Mouse (Mus musculus) urinary bladder, postnatal 10 days (tissue): ENCODE measurements at regions not wholly inside any gene's neighbourhood (a gene's known extent, or its start where the extent isn't known, plus 50 kb on each side); places are given as distances from the start of the nearest gene placed in this dataset.

Source experiments
- DNase-seq: peaks from one replicate; pipeline ENCODE4 v3.0.0; 2022; ENCODE audit warnings: low spot score

DNA sequence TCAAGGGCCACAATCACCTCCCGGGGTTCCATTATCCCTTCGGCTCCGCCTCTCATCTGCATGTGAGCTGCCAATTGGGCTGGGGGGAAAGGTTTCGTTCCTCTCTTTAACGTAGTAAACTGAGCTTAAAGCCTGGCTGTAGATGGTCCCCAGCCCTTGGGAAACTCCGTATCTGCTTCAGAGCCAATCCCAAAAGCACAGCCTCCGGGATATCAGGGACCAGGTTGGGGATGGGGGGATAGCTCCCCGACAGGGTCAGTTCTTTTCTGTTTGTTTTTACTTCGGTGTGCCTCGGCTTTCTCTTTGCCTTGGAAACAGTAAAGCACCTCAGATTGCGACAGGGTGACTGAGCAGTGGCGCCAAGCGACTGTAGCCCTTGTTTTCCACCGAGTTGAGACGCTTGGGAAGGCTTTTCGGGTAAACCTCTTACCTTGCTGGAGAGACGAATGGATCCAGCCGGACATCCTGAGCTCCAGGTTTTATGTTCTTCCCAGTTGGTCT lies 64.5 kb downstream of the Tfap2c start:
- DNase-seq: no peak

DNA sequence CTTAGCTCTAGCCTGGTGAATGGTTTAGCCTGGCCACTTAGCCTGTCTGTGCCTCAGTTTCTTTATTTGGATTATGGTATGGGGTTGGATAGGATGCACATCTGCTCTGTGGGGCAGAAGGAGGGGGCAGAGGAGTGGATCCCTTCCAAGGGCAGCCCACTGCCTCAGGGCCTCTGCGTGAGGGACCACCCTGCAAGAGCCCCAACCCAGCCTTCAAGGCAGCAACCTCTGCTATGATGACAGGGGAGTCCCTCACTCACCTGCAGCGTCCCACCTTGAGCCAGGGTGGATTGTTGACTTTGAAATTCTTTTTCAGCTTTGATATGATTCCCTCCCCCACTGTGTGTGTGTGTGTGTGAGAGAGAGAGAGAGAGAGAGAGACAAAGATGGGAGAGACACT lies 65.8 kb downstream of the Tfap2c start:
- DNase-seq: no peak

DNA sequence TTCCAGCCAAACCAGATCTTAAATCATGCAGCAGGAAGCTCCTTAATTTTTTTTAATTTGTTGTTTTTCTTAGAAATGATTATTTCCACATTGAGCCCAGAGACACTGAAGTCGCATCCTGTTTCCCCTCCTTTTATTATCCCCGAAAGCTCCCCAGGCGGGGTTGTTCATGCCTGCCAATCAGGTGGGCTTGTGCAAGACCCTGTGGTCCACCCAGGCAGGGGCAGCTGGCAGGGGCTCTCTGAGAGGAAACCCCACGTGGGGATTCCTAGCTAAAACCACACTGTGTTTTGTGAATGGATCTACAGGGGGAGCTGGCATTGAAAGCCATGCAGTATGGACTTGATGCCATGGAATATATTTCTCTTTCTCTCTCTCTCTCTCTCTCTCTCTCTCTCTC lies 66.2 kb downstream of the Tfap2c start:
- no peak for DNase-seq

DNA sequence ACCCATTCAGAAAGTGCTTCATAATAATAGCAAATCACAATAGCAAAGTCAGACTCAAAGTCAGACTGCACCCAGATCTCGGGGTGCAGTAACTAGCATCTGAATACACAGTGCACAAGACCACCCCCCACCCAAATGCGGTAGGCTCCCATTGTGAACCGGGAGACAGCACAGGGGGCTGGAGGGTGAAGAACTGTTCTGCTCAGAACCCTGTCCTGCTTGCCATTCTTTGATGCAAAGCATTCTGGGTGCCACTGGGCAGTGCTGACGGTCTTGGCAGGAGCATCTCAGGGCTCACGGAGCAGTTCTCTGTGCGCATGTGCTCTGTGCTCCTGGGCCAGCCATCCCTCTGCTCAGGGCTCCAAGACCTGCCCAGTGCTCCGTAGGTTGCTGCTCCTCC lies 69.8 kb downstream of the Tfap2c start:
- DNase-seq: no peak

DNA sequence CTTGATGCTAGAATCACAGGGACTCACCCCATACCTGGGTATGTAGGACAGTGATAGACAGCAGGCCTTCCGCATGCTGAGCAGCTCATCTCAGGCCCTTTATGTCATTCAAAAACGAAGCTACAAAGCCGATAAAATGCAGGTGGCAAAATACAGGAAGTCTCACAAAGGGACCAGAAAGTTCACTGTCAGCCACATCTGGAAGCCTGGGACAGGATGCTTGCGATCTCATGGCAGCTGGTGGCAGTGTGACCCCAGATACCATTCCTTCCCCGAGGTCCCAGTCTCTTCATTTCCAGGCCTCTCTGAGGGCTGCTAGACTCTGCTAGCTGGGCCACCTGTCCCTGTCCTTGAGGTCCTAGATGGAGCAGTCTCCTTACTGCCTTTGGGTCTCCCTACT lies 70.6 kb downstream of the Tfap2c start:
- DNase-seq: no peak

DNA sequence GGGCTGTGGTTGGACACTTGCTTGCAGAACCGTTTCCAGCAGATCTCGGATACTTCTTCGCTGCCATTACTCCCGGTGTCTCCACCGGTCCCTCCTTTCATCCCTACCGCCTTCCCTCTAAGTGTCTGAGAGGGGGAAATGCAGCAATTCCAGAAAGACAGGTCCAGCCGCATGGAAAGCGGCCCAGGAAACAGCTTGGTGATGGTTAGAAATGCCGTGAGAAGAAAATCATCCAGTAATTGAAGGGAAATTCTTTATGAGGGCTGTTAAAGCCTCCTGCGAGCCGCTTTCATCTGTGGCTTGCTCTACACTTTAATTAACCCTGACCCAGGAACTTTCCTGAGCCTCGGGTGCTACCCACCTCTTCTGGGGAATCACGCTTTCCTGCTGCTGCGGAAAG lies 74.3 kb downstream of the Tfap2c start:
- DNase-seq: no peak

DNA sequence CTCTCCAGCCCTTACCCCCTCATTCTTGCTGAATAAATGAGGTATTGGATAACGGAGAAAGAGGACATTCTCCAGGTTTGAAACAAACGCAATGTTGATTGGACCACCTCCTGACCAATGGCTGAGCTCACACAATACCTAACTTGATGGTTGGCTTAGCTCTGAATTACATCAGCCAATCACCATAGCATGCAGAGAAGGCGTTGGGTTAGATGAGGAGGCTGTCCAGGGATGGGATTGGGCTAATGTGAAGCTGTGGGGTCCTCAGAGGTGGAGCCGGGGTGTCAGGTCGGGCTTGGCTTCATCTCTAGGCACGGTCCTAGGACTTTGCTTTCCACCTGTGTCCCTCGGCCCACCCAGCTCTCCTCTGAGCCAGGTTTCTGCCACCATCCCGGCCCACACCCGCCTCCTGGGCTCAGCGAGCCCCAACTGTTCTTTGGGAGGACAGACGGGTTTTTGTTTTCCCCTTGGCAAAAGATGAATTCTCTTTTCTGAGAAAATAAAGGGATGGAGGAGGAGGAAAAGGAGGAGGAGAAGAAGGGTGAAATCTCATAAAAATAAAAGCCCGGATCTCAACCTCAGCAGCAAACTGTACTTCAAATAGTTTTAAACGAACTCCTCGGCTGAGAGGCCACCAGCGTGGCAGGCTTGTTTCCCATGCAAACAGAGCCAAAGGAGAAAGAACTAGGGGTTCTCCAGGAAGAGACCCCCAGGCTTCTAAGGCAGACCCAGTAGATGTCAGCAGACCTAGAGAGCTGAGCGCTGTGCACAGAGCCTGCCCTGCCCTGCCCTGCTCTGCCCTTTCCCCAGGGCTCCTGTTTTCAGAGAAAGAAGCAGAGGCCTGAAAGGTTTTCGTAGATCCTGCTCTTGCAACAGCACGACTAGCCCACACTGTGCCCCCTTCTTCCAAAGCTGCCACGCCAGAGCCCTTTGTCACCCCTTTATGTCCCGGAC lies 78.2 kb downstream of the Tfap2c start:
- no peak for DNase-seq

DNA sequence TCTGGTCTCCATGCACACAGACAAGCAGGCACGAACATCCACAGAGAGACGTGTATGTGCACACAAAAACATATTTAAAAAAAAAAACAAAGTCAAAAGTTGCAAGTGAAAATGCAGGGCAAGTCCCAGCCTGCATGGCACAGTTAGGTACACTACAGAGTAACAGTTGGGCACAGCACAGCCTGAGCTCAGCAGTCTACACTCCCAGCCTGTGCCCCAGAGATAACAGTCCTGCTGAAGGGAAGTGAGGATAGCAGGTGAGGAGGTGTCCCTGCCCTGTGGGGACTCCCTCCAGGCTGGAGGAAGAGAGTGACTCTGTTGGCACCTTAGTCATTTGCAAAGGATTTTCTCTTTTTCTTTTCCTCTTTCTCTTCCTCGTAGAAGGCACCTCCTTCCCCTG lies 80.9 kb downstream of the Tfap2c start:
- no peak for DNase-seq

DNA sequence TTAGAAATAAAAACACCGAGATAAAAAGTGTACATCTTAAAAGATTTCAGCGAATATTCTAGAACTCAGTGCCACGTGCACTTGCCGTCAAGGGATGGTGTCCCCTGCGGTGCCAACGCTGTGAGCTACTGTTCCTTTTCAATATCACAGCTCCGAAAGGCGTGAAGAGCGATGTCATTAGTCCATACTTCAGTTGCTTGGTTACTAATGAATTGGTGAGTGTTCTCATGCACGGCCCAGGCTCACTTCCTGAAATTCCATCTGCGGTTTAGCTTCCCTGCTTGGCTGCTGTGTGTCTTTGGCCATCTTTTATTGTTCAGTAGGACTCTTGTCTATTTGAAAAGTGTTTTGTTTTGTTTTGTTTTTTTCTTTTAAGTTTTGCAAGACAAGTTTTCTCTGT lies 93.2 kb downstream of the Tfap2c start:
- DNase-seq: no peak

DNA sequence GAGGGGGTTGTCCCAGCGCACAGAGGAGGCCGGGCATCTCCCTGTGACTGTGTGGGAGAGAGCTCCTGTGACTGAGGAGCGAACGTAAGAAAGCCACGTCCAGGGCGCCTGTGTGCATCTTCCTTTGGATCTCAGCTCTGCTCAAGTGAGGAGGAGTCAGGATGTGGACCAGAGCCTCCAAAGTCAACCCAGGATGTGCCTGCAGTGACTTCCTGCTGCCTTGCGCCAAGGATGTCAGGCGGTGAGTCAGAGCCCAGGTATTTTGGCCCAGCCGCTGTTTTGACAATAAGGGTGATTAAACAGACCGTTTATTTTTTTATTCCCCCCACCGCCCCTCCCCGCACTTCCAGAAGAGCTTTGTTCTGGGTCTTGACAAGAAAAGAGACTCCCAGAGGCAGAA lies 94.5 kb downstream of the Tfap2c start:
- DNase-seq: peak; percentile 25

DNA sequence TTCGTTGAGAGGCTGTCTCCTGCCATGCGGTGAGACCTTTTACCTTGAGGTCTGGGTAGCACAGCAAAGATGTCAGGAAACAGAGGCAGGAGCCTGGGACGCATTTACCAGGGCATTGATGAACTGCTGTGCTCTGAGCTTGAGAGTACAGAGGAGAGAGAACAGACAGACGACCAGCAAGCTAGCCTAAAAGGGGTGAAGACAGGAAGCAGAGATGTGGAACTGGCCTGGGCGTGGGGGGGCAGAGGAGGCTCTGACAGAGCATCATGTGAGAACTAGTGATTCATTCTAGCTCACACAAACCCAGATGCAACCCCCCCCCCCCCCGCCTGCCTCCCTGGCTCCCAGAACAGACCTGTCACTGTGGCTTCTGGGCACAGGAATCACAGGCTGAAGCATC lies 95.1 kb downstream of the Tfap2c start:
- DNase-seq: no peak

DNA sequence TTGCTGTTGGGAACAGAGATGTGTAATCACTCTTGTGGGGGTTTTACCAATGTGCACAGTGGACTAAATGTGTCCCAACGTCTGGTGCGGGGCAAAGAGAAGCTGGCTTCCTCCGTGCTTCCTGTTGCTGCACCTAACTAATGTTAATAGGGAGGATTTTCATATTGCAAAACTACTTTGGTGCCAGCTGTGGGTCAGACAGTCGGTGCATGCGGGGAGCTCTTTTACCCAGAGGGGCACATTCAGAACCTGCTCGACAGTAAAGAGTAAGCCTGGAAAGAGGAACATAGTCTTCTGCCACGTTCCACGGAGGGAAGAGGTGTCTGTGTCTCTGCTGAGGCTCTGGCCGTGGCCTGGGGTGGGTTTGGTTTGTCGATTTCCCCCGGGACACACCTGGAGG lies 98.7 kb downstream of the Tfap2c start:
- DNase-seq: no peak

DNA sequence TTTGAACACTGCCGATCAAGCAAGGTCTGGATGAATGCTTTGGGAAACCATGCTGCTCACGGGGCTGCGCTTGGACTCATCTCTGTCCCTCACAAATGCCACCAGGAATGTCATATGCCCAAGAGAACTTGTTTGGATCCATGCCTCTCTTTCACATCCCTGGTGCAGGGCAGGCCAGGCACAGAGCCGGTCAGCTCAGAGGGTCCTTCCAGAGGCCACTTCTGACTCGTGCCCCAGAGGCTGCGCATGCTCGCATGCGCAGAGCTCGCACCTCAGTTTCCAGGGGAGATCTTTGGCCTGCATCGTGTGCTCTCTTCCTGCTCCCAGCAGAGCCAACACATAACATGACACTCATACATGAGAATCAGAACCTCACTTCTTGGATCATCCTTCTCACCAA lies 111.1 kb downstream of the Tfap2c start:
- DNase-seq: no peak

DNA sequence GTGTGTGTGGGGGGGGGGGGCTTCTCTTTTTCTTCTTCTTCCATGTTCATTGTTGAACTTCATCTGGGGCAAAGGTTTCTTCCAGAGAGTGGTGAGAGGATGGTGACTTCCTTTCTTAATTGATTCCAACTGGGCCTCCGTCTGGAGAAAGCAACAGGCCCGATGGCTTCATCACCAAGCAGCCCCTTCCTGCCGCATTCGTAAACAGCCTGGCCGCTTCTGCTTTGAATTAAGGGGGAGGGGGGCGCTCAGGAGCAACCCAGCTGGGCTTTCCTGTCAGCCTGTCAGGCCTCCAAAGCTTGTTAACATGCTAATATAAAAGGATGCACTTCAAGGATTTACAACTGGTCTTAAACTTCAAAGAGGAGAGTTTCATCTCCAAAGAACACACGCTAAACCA lies 111.5 kb downstream of the Tfap2c start:
- no peak for DNase-seq

DNA sequence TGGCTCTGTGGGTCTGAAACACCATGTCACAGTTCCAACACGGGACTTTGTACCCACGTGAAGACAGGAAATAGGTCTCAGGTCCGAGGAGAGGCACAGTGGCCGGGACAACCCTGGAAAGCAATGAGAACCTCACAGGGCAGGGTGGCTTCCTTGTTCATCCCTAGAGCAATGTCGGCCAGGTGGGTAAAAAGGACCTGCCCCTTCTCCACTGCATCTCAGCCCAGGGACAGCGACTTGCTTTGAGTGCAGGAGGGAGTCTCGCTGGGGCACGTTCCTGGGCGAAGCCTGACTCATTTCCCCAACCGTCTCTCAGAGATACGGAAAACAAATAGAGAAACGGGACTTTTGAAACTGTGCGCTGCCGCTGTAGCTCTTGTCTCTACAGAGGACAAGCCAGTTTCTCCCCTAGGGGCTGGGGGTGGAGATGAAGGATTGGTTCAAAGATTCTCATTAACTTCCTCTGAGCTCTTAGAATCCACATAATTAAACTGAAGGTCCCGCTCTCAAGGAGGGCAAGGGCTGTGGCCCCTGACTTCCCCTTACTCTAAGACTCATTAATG lies 112.1 kb downstream of the Tfap2c start:
- DNase-seq: no peak

DNA sequence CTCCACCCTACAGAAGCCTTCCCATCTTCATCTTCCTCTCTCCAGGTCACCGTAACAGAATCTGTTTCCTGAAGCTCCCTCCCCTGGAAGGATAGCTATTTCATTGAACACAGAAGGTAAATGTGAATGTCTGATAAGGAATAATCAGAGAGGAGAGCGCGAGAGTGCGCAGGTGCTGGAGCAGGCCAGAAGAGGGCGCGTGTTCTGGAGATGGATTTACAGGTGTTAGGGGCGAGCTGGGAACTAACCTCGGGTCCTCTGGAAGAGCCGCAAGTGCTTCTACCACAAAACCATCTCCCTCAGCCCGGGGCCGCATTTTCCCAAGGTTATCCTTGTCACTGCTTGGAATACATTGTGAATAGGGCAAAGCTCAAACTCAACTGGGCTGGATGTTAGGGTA lies 112.8 kb downstream of the Tfap2c start:
- DNase-seq: no peak

DNA sequence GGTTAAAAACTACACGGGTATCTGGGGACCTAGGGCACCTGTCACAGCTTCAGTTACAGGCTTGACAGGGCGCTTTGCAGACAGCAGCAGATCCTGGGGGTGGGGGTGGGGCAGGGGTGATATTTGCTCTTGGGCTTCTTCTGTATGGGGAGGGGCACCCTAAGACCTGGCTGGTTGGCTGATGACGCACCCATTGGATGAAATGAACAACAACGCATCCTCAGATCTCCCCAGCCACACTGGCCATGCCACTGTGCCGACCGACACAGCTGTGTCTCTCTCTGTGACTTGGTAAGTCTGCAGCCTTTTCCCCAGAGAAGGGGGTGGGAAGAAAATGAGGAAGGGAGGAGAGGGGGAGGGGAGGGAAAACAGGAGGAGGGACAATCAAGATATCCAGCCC lies 114.3 kb downstream of the Tfap2c start:
- no peak for DNase-seq

DNA sequence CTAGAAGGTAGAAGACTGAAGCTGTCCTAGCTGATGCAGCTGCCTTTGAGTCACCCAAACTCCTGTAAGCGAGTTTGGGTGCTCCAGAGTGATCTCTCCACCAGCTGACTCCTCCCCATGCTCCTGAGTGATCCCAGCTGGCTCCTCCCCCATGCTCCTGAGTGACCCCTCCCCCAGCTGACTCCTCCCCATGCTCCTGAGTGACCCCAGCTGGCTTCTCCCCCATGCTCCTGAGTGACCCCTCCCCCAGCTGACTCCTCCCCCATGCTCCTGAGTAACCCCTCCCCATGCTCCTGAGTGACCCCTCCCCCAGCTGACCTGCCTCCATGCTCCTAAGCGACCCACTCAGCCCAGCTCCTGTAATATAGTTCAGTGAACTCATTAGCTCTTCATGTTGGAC lies 123.7 kb downstream of the Tfap2c start:
- no peak for DNase-seq

DNA sequence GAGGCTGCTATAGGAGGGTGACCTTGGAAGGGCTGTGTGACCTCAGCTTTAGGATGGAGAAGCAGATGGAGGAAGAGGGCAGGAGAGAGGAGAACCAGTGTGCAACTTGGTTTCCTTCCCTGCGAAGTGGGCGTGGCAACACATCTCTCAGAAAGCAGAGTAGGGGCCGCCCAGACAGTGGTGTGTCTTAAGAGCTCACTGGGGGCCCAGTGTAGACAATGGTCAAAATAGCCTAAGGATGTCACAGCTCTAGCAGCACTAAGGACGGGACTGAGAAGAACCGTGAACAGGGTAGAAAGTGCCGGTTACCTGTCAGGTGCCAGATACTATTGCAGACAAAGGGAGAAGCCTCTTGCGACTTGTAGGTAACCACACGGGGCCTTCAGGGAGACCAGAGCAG lies 125.2 kb downstream of the Tfap2c start:
- no peak for DNase-seq

DNA sequence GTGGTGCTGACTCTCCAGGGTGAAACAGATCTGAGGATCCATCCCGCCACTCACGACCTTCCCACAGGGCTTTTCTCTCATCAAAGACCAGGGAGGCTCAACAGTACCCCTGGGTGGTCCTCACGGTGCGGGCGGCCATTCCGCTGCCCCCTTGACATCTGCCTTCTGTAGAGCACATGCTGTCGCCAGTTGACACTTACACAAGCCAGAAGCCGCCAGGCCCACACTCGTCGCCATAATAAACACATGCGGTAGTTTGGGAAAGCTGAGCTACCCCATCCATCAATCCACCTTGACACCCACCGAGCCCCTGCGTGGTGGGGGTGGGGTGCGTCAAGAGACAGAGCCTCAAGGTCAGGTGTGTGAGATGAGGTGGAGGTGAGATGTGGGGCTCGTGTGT lies 125.7 kb downstream of the Tfap2c start:
- DNase-seq: no peak

DNA sequence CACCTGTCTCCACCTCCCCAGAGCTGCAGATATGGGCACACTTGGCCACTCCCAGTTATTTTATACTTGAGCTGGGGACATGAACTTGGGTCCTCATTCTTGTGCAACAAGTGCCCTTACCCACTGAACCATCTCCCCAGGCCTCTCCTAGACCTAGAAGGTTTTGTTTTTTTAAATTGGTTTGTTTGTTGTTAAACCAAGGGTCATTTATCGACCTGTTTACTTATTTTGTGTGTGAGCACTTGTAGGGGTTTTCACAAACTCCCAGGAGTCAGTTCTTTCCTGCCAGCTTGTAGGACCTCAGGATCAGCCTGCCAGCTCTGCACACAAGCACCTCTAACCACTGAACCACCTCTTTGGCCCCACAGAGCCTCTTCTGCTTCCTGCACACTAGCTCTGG lies 140.8 kb downstream of the Tfap2c start:
- no peak for DNase-seq

DNA sequence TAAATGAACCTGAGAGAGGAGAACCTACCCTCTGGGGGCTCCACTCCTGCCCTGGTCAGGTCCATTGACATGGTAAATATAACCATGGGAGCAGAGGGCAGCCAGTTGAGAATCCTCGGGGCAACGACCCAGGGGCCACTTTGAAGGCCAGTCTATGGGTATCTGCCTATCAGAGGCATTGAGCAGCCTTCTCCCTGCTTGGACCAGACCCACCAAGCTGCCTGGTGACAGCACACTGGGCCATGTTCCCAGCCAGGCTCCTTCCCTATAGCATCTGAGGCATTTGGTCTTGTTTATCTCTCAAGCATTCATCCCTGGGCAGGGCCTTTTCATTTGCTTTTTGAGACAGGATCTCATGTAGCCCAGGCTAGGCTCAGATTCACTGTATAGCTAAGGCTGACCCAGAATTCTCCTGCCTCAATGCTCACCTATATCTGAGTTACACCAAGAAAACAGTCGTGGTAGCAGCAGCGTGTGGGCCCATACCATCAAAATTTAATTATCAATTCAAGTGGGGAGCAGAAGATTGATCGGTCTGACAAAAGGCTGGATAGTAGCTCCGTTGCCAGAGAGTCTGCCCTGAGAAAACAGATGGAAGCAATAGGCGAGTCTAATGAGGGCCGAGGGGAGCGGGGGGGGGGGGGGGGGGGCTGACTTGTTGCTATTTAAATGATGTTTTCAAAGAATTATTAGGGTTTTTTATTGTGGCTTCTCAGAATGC lies 141.7 kb downstream of the Tfap2c start:
- no peak for DNase-seq

DNA sequence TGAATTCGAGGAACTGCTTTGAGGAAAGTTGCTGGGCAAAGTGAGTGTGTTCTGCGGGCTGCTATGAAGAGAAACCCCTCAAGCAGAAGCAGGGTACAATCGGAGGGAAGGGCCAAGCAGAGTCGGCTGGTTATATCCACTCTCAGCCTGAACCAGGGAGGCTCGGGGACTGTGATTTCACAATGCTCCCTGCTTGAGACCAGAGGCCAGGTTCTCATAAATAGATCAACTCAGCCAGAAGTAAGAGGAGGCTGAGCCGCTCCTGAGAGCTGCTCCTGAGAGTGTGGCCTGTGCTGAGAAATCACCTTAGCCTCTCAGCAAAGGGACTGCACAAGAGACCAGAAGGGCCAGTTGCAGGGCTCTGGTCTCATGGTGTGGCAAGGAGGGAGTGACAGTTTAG lies 149.6 kb downstream of the Tfap2c start:
- no peak for DNase-seq
